Mouse (Mus musculus) splenic B cell, adult 2 months (primary cell): ENCODE measurements around the gene Sult2a7.

Experiments
- DNase-seq: peaks from one replicate; pipeline ENCODE4 v3.0.0-alpha.2; 2011; ENCODE audit warnings: low read depth, low spot score
- H3K27me3 ChIP-seq: 2 replicates; pipeline ENCODE4 v1.6.1; 2012; ENCODE audit warnings: mild to moderate bottlenecking, low read length, moderate library complexity, mixed read lengths; ENCODE audit not compliant: control insufficient read depth, poor library complexity, insufficient read depth, severe bottlenecking
- H3K36me3 ChIP-seq: 2 replicates; pipeline ENCODE4 v1.6.1; 2012; ENCODE audit warnings: mild to moderate bottlenecking, low read length, moderate library complexity, mixed read lengths; ENCODE audit not compliant: control insufficient read depth, poor library complexity, insufficient read depth, severe bottlenecking

Gene Sult2a7

DNA sequence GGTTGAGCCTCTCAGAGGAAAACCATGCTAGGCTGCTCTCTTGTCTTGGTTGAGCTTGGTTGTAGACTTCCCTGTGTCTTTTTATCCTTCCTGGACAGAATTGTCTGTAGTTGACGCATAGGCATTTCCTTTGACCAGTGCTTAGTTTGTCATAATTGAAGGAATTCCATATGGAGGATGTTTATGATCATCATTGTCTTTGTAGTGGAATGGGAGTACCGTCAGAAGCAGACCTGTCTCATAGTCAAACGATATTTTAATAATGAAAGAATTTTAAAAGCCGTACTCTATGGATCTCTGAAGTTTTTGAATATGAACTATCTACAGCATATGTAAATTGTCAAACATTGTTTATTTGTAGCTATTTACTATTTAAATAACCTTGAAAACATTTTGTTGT, at the start of gene Sult2a7:
Sult2a7 (minus strand) TSS at position 101 of the 400 bp plus-strand sequence.
- Histone ChIP-seq H3K27me3 (no peaks in the 10 kb centered on the region), H3K36me3 (no peaks in the 10 kb centered on the region)
- no peak for DNase-seq

DNA sequence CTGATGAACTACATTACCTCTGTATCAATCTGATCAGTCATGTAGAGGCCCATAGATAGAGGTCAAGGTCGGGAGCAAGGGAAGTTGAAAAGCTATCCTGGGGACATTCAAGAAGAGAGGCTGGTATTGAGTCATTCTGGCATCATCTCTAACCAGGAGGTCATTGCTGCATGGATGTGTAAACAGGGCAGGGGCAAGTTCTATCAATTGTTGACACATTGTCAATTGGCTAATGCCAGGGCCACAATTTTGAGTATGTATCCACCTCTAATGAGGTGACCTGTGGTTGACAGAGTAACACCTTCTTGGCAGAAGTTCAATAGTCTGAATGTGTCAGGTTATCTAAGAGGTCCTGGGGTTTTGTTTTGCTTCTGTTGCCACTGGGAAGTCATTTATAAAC, 31.2 kb upstream of the Sult2a7 start:
- Histone ChIP-seq H3K36me3 (no peaks in the 10 kb centered on the region), H3K27me3 (no peaks in the 10 kb centered on the region)
- no peak for DNase-seq

DNA sequence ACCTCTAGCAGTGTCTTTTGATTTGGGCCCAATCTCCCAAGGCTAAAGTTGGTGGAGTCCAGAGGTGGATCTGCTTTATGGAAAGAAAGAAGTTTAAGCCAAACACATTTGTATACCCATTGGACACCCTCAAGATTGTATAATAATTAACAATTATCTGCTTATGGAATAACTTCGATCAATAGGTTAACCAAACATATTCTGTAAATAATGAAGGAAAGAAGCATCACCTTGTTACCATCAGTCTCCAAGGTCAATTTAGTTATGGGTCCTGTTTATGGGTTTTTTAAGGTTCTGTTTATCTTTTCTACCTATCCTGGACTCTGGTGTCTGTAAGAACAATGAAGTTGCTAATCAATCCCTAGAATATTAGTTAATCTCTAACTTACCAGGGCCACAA, 28.6 kb upstream of the Sult2a7 start:
- no peaks in the 10 kb centered on the region for H3K27me3 ChIP-seq
- DNase-seq: no peak
- H3K36me3 ChIP-seq: no peaks in the 10 kb centered on the region

DNA sequence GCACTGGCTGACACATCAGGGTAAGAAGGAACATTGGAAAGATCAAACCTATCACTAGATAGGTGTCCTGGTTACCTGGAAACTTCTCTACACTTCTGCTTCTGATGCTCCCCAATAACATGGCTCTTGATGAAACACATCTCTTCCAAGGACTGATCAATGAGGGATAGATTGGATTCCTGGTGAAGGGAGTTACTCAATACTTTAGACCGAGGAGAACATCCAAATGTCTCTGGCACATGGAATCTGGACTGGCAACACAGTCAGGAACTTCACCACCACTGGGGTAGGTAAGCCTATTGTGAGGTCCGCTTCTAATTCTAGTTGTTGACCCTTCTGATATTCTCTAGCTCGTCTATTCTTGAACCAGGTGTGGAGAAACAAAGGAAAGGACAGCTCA, 24.3 kb upstream of the Sult2a7 start:
- no peaks in the 10 kb centered on the region for H3K36me3 ChIP-seq
- H3K27me3 ChIP-seq: no peaks in the 10 kb centered on the region
- DNase-seq: no peak

DNA sequence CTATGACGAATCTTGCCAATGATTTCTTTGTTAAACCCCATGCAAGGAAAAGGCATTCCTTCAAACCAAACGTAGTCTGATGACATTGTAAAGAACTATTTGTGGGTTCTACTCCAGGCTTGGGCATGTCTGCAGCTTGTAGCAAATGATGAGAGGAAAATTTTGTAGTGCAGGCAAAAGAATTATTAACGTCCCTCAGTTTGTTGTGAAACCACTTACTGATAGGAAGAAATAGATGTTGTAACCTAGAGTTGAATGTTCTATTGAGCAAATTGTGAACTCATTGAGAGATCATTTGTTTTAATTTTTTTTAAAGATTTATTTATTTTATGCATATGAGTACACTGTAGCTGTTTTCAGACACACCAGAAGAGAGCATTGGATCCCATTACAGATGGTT, 1.1 kb downstream of the Sult2a7 start:
- H3K27me3 ChIP-seq: no peaks in the 10 kb centered on the region
- no peak for DNase-seq
- no peaks in the 10 kb centered on the region for H3K36me3 ChIP-seq

DNA sequence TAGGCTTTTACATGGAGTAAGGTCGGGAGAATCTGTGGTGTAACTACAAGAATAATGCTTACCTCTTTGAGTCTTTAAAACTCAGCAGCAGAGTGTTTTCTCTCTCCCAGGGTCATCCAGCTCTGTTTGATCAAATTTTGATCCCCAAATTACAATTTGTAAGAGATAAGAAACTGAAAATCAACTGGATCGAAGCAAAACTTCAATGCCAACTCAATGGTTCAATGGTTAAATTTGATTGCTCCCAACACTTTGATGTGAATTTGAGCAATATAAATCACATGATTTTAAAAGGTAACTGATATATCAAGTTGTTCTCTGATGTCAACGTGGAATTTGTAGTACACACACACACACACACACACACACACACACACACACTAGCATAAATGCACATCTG, 47.5 kb downstream of the Sult2a7 start, which contains the start of gene Sult2a8:
Sult2a8 (minus strand) TSS at position 236 of the 400 bp plus-strand sequence.
- DNase-seq: no peak
- Histone ChIP-seq H3K27me3 (no peaks in the 10 kb centered on the region), H3K36me3 (no peaks in the 10 kb centered on the region)

DNA sequence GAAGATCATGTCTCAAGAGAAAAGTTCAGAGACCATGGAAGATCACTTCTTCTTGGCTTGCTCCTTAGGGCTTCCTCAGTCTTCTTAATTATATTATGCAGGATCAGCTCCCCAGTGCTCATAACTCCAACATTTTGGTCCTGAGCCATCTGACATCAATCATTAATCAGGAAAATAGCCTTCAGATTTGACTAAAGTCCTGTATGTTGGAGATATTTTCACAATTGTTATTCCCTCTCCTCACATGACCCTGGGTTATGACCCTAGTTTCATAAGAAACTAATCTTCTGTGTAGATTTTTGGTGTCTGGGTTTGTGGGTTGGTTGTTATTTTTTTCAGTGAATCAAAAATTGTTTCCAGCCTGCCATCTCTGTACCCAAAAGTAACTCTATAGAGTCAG, 54.4 kb downstream of the Sult2a7 start:
- no peaks in the 10 kb centered on the region for H3K36me3 ChIP-seq
- no peak for DNase-seq
- no peaks in the 10 kb centered on the region for H3K27me3 ChIP-seq

DNA sequence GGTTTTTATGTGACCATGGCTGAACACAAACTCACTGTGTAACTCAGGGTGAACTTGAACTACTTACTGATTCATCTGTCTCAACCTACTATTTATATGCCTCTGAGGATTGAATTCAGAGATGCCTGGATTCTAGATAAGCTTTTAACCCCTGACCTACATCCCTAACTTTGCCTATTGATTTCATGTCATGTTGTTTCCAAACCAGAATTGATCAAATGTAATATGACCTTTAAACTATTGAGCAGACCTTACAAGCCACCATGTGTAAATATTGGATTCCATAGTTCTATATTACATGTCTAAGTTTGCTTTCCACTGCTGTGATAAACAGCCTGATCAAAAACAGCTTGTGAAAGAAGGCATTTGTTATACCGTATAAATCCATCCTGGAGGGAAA, 55.5 kb downstream of the Sult2a7 start:
- Histone ChIP-seq H3K36me3 (no peaks in the 10 kb centered on the region), H3K27me3 (no peaks in the 10 kb centered on the region)
- no peak for DNase-seq

DNA sequence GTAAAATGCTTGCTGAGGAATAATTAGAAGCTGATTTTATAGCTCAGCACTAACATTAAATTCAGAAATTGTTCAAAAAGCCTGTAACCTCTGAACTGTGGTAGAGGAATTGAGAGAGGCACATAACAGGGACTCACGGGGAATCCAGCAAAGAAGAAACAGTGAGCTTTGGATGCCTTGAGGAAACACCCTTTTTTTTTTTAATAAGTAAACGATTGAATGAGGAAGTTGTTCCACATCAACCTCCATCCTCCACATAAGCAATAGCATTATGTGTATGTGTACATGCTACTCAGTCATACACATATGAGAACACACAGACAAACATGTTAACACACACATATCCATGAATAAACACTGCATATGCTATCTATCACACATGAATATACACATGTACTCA, 56.0 kb downstream of the Sult2a7 start:
- Histone ChIP-seq H3K27me3 (no peaks in the 10 kb centered on the region), H3K36me3 (no peaks in the 10 kb centered on the region)
- DNase-seq: no peak
